Mouse (Mus musculus) T-helper 17 cell (primary cell): ENCODE measurements around the gene Prdm5.

Experiments
- in situ Hi-C, 2 experiments: fragments of 300-600 bp; cut with MboI, MseI; formaldehyde crosslinking; loops; 1 replicate in 1 of 2; 2 replicates in 1 of 2; pipeline ENCODE4 v1.15.1; 2025; ENCODE audit warnings: high pct_unique_total_duplicates in 2 of 2

The Prdm5 gene

GRCm38 (mm10) chr6:65778861-65779688 is at the start of gene Prdm5:
Gene Prdm5 (plus strand): TSS chr6:65778988.
- in situ Hi-C loops = no loop called here

GRCm38 (mm10) chr6:65739442-65739841 is 39.3 kb upstream of the Prdm5 start:
- in situ Hi-C loops = no loop called here

GRCm38 (mm10) chr6:65743144-65743870 is 35.5 kb upstream of the Prdm5 start:
- in situ Hi-C loops = no loop called here

GRCm38 (mm10) chr6:65743871-65744202 is 35.0 kb upstream of the Prdm5 start:
- in situ Hi-C loops = no loop called here

- in situ Hi-C loops = no loop called here
These were observed 20.6 kb upstream of the Prdm5 start for GRCm38 (mm10) chr6:65758214-65758613.

- in situ Hi-C loops = no loop called here
These were observed 19.6 kb upstream of the Prdm5 start for GRCm38 (mm10) chr6:65759174-65759573.

- in situ Hi-C loops = no loop called here
These were observed 18.7 kb upstream of the Prdm5 start for GRCm38 (mm10) chr6:65760073-65760472.

GRCm38 (mm10) chr6:65764459-65764858 is 14.3 kb upstream of the Prdm5 start:
- in situ Hi-C loops = no loop called here

GRCm38 (mm10) chr6:65765057-65765456 is 13.7 kb upstream of the Prdm5 start:
- in situ Hi-C loops = no loop called here

- in situ Hi-C loops = no loop called here
These were observed 12.9 kb upstream of the Prdm5 start for GRCm38 (mm10) chr6:65765752-65766397.

- in situ Hi-C loops = no loop called here
These were observed 10.9 kb upstream of the Prdm5 start for GRCm38 (mm10) chr6:65767911-65768310.

- in situ Hi-C loops = no loop called here
These were observed 5.2 kb upstream of the Prdm5 start for GRCm38 (mm10) chr6:65773566-65773965.

- in situ Hi-C loops = no loop called here
These were observed 973 bp downstream of the Prdm5 start for GRCm38 (mm10) chr6:65779689-65780233.

GRCm38 (mm10) chr6:65781441-65781840 is 2.7 kb downstream of the Prdm5 start:
- in situ Hi-C loops = no loop called here

- in situ Hi-C loops = no loop called here
These were observed 4.9 kb downstream of the Prdm5 start for GRCm38 (mm10) chr6:65783670-65784069.

- in situ Hi-C loops = no loop called here
These were observed 14.1 kb downstream of the Prdm5 start for GRCm38 (mm10) chr6:65792923-65793322.

GRCm38 (mm10) chr6:65796552-65796951 is 17.8 kb downstream of the Prdm5 start:
- in situ Hi-C loops = no loop called here

- in situ Hi-C loops = no loop called here
These were observed 18.5 kb downstream of the Prdm5 start for GRCm38 (mm10) chr6:65797276-65797675.

- in situ Hi-C loops = no loop called here
These were observed 19.6 kb downstream of the Prdm5 start for GRCm38 (mm10) chr6:65798390-65798789.

GRCm38 (mm10) chr6:65811685-65812084 is 32.9 kb downstream of the Prdm5 start:
- in situ Hi-C loops = no loop called here

- in situ Hi-C loops = no loop called here
These were observed 39.4 kb downstream of the Prdm5 start for GRCm38 (mm10) chr6:65818039-65818747.

- in situ Hi-C loops = no loop called here
These were observed 49.9 kb downstream of the Prdm5 start for GRCm38 (mm10) chr6:65828656-65829055.
